Mouse (Mus musculus): ENCODE results near the gene Syn3. TPM values are rescaled to one million over a fixed set of nuclear protein-coding genes. Genes with fewer than 3 reads are reported as not detected.

The Syn3 gene
- polyA plus RNA-seq, 1 experiment from 2014 or later, result 5.9 TPM

- Histone ChIP-seq H3K9me3 (replicated peaks; ENCODE audit: low read length) (no peaks in the 10 kb centered on the region), H3K27me3 (ENCODE audit: insufficient read depth, low read length) (no peaks in the 10 kb centered on the region), H3K36me3 (ENCODE audit: insufficient read depth, low read length) (no peaks in the 10 kb centered on the region), H3K4me2 (ENCODE audit: low read length) (no peak overlapping the region), H3K27ac (peak overlapping the region; percentile 64), H3K4me3 (replicated peaks; ENCODE audit: low read depth, low read length) (no peak overlapping the region), H3K4me1 (replicated peaks; ENCODE audit: insufficient read depth, low read length) (peaks cover under 1% of the 10 kb centered on the region; the same call in 1 of the 2 replicates), H3K9ac (ENCODE audit: low read depth, low read length) (no peak overlapping the region)
- TF ChIP-seq CTCF (IDR thresholded peaks at IDR 0.05; ENCODE audit: low read depth), result no peak
- ATAC-seq (replicated peaks; ENCODE audit: low FRiP score, low read depth) (peak; percentile 78; the same call in 1 of the 2 replicates), DNase-seq (ENCODE audit: low spot score) (peak; percentile 75)
- 46% methylated on average over 8 of the region's 8 CpGs for WGBS
Observed at GRCm38 (mm10) chr10:86290109-86290771, 208.5 kb downstream of the Syn3 start.

- Histone ChIP-seq H3K27ac (no peak overlapping the region), H3K9me3 (replicated peaks; ENCODE audit: low read length) (no peaks in the 10 kb centered on the region), H3K4me2 (ENCODE audit: low read length) (no peak overlapping the region), H3K9ac (ENCODE audit: low read depth, low read length) (no peak overlapping the region), H3K27me3 (ENCODE audit: insufficient read depth, low read length) (no peaks in the 10 kb centered on the region), H3K4me1 (replicated peaks; ENCODE audit: insufficient read depth, low read length) (no peaks in the 10 kb centered on the region), H3K36me3 (ENCODE audit: insufficient read depth, low read length) (no peaks in the 10 kb centered on the region), H3K4me3 (replicated peaks; ENCODE audit: low read depth, low read length) (no peak overlapping the region)
- no peak for TF ChIP-seq CTCF (IDR thresholded peaks at IDR 0.05; ENCODE audit: low read depth)
- WGBS, result 90% methylated on average over 7 of the region's 7 CpGs
- ATAC-seq (replicated peaks; ENCODE audit: low FRiP score, low read depth), result no peak
- no peak for DNase-seq (ENCODE audit: low spot score)
Observed at GRCm38 (mm10) chr10:86286508-86286907, 212.2 kb downstream of the Syn3 start.

- no peak overlapping the region for H3K27ac ChIP-seq
- H3K36me3 ChIP-seq (ENCODE audit: insufficient read depth, low read length), result no peaks in the 10 kb centered on the region
- no peak for TF ChIP-seq CTCF (IDR thresholded peaks at IDR 0.05; ENCODE audit: low read depth)
- no peak overlapping the region for H3K4me3 ChIP-seq (replicated peaks; ENCODE audit: low read depth, low read length)
- DNase-seq (ENCODE audit: low spot score), result no peak
- WGBS, result 79% methylated on average over 8 of the region's 8 CpGs
- no peaks in the 10 kb centered on the region for H3K4me1 ChIP-seq (replicated peaks; ENCODE audit: insufficient read depth, low read length)
- no peak overlapping the region for H3K4me2 ChIP-seq (ENCODE audit: low read length)
- no peak overlapping the region for H3K9ac ChIP-seq (ENCODE audit: low read depth, low read length)
- no peaks in the 10 kb centered on the region for H3K27me3 ChIP-seq (ENCODE audit: insufficient read depth, low read length)
- H3K9me3 ChIP-seq (replicated peaks; ENCODE audit: low read length), result no peaks in the 10 kb centered on the region
- no peak for ATAC-seq (replicated peaks; ENCODE audit: low FRiP score, low read depth)
Observed at GRCm38 (mm10) chr10:86281238-86281637, 217.5 kb downstream of the Syn3 start.

- ATAC-seq (replicated peaks; ENCODE audit: low FRiP score, low read depth), result no peak
- no peak overlapping the region for H3K4me2 ChIP-seq (ENCODE audit: low read length)
- H3K27ac ChIP-seq, result no peak overlapping the region
- H3K27me3 ChIP-seq (ENCODE audit: insufficient read depth, low read length), result no peaks in the 10 kb centered on the region
- no peak overlapping the region for H3K4me3 ChIP-seq (replicated peaks; ENCODE audit: low read depth, low read length)
- no peaks in the 10 kb centered on the region for H3K36me3 ChIP-seq (ENCODE audit: insufficient read depth, low read length)
- H3K9ac ChIP-seq (ENCODE audit: low read depth, low read length), result no peak overlapping the region
- 91% methylated on average over 7 of the region's 7 CpGs for WGBS
- no peak for TF ChIP-seq CTCF (IDR thresholded peaks at IDR 0.05; ENCODE audit: low read depth)
- no peak for DNase-seq (ENCODE audit: low spot score)
- H3K9me3 ChIP-seq (replicated peaks; ENCODE audit: low read length), result no peaks in the 10 kb centered on the region
- no peaks in the 10 kb centered on the region for H3K4me1 ChIP-seq (replicated peaks; ENCODE audit: insufficient read depth, low read length)
Observed at GRCm38 (mm10) chr10:86279579-86280168, 219.0 kb downstream of the Syn3 start.

- TF ChIP-seq CTCF (IDR thresholded peaks at IDR 0.05; ENCODE audit: low read depth), result no peak
- no peak overlapping the region for H3K27ac ChIP-seq
- H3K27me3 ChIP-seq (ENCODE audit: insufficient read depth, low read length), result no peaks in the 10 kb centered on the region
- WGBS, result 60% methylated on average over 2 of the region's 2 CpGs
- H3K9ac ChIP-seq (ENCODE audit: low read depth, low read length), result no peak overlapping the region
- no peaks in the 10 kb centered on the region for H3K36me3 ChIP-seq (ENCODE audit: insufficient read depth, low read length)
- H3K4me3 ChIP-seq (replicated peaks; ENCODE audit: low read depth, low read length), result no peak overlapping the region
- no peaks in the 10 kb centered on the region for H3K9me3 ChIP-seq (replicated peaks; ENCODE audit: low read length)
- no peak for DNase-seq (ENCODE audit: low spot score)
- H3K4me2 ChIP-seq (ENCODE audit: low read length), result no peak overlapping the region
- no peaks in the 10 kb centered on the region for H3K4me1 ChIP-seq (replicated peaks; ENCODE audit: insufficient read depth, low read length)
- ATAC-seq (replicated peaks; ENCODE audit: low FRiP score, low read depth), result no peak
Observed at GRCm38 (mm10) chr10:86278481-86278880, 220.2 kb downstream of the Syn3 start.

GRCm38 (mm10) chr10:86277327-86277726 lies 221.4 kb downstream of the Syn3 start:
- Histone ChIP-seq H3K9me3 (replicated peaks; ENCODE audit: low read length) (no peaks in the 10 kb centered on the region), H3K4me2 (ENCODE audit: low read length) (no peak overlapping the region), H3K27ac (no peak overlapping the region), H3K27me3 (ENCODE audit: insufficient read depth, low read length) (no peaks in the 10 kb centered on the region), H3K4me3 (replicated peaks; ENCODE audit: low read depth, low read length) (no peak overlapping the region), H3K36me3 (ENCODE audit: insufficient read depth, low read length) (no peaks in the 10 kb centered on the region), H3K4me1 (replicated peaks; ENCODE audit: insufficient read depth, low read length) (no peaks in the 10 kb centered on the region), H3K9ac (ENCODE audit: low read depth, low read length) (no peak overlapping the region)
- no peak for ATAC-seq (replicated peaks; ENCODE audit: low FRiP score, low read depth)
- no peak for DNase-seq (ENCODE audit: low spot score)
- WGBS, result 88% methylated on average over 5 of the region's 5 CpGs
- TF ChIP-seq CTCF (IDR thresholded peaks at IDR 0.05; ENCODE audit: low read depth), result no peak

Data from kidney, postnatal 0 days (tissue).